Mouse (Mus musculus) Patski (cell line): ENCODE results near the gene Tas1r3. TPM values are rescaled to one million over a fixed set of nuclear protein-coding genes. Genes with fewer than 3 reads are reported as not detected.
A peak's percentile ranks its signal among the peaks of the same experiment; 100 is the strongest.

Source experiments
- ATAC-seq: fragments of 100-300 bp; one replicate; pipeline ENCODE4 v1.8.0; 2021
- CTCF ChIA-PET: fragments of 350-600 bp; sonication (Branson Sonifier 250); formaldehyde crosslinking; loops from one replicate; lab custom pipeline; 2022; ENCODE audit warnings: inconsistent platforms; lab: Charles Lee
- POLR2A ChIA-PET: fragments of 350-600 bp; sonication (Branson Sonifier 250); formaldehyde crosslinking; loops from one replicate; lab custom pipeline; 2022; ENCODE audit warnings: antibody characterized with exemption, inconsistent platforms; lab: Charles Lee
- DNase-seq: peaks from one replicate; pipeline ENCODE4 v3.0.0-alpha.2; 2011; ENCODE audit warnings: low read depth, low spot score
- H3K27me3 ChIP-seq: fragments of 371-371 bp; one replicate; pipeline ENCODE4 v1.5.1; 2021
- CTCF ChIP-seq: fragments of 100-300 bp; IDR thresholded peaks from one replicate; pipeline ENCODE4 v1.5.1; 2021
- in situ Hi-C: fragments of 300-500 bp; cut with MboI; formaldehyde crosslinking; loops from 3 replicates; pipeline ENCODE4 v1.11.1; 2018; ENCODE audit warnings: low pct_unique_long_range_greater_than_20kb, mixed read lengths
- polyA plus RNA-seq: library from polyadenylated mRNA; unstranded; gene quantifications from one replicate; pipeline ENCODE4 v1.2.3, GENCODE M21; 2021

The Tas1r3 gene
- polyA plus RNA-seq, 1 experiment from 2014 or later, result 1.2 TPM

DNA sequence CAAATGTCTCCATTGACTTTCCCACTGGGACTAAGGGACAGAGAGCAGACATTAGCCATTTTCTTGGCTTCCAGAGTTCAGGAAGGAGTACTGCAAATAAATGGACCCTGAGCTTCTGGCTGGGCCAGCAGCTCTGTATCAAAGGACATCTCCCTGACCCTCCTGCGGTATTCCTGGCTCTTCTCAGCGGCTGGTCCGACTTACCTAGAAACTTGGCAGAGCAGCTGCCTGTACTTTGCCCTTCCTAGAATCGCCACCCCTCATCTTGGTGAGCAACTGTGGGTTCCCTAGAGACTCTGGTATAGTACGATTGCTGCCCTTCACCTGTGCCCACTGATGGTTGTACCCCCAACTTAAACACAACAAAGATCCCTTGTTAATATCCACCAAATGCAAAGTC, 19.9 kb downstream of the Tas1r3 start:
- no peaks in the 10 kb centered on the region for H3K27me3 ChIP-seq
- no peak for ATAC-seq
- in situ Hi-C loops, result no loop called here
- CTCF ChIA-PET, result no interaction called here
- no peak for DNase-seq
- no peak for TF ChIP-seq CTCF
- POLR2A ChIA-PET, result interaction anchor here (0.5 kb wide), 1 partner anchor 41 kb away, joined by 3 read pairs; the partner anchor contains the start of gene Mrpl20

- ChIA-PET POLR2A (no interaction called here), CTCF (no interaction called here)
- DNase-seq, result no peak
- no peak for TF ChIP-seq CTCF
- no peaks in the 10 kb centered on the region for H3K27me3 ChIP-seq
- ATAC-seq, result no peak
- in situ Hi-C loops, result no loop called here
Observed at GRCm38 (mm10) chr4:155841651-155842270, 21.4 kb downstream of the Tas1r3 start.

GRCm38 (mm10) chr4:155841003-155841454, 22.1 kb downstream of the Tas1r3 start:
- ChIA-PET POLR2A (interaction anchor here (0.6 kb wide), 1 partner anchor 104 kb away, joined by 3 read pairs; no protein-coding TSS in a partner anchor), CTCF (no interaction called here)
- ATAC-seq (no peak), DNase-seq (no peak)
- TF ChIP-seq CTCF, result no peak
- in situ Hi-C loops, result no loop called here
- no peaks in the 10 kb centered on the region for H3K27me3 ChIP-seq

DNA sequence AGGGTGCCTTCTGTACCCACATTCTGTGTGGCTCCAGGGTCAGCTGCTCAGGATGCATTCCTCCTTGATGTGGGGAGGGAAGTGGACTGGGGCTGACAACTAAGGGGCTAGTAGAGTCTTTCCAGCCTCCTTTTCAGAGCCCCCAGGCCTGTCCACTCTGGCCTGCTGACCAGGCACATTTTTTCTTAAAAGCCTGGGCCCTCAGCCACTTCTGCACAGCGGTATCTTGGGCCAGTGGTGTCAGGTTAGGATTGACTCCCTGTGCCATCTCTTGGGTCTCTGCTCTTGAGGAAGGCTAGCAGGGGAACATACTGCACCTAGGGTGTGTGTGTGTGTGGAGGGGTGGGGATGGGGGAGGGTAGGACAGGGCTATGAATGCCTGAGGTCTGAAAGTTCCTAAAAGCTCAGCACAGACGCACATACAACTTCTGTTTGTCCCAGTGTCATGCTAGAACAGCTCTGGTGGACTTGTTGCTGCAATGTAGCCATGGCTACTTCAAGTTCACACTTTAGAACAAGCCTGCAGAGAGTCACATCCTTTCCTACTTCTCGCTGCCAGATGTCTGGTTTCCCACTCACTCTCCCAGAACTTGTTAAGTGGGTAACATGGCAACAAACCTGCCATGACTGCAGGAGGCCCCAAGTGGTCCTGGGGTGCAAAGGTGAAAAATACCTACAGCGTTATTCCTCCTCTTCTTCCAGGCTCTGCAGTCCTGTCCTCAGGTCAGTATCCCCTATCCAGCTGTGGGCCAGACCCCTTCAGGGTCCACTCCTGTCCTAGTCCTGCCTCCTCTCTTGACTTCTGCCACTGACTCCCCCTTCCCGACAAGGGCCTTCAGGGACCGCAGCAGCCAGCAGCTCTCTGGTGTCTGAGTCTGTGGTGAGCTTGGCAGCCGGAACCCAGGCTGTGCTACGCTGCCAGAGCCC, 22.8 kb downstream of the Tas1r3 start:
- DNase-seq (no peak), ATAC-seq (no peak)
- POLR2A ChIA-PET, result interaction anchor here (0.6 kb wide), 1 partner anchor 105 kb away, joined by 3 read pairs; no protein-coding TSS in a partner anchor
- in situ Hi-C loops, result no loop called here
- no peak for TF ChIP-seq CTCF
- CTCF ChIA-PET, result no interaction called here
- H3K27me3 ChIP-seq, result no peaks in the 10 kb centered on the region

GRCm38 (mm10) chr4:155839483-155839910, 23.7 kb downstream of the Tas1r3 start, which contains the start of gene Mxra8:
TSS of gene Mxra8 (plus strand) at chr4:155839680.
- DNase-seq (no peak), ATAC-seq (no peak)
- CTCF ChIA-PET, result no interaction called here
- TF ChIP-seq CTCF, result no peak
- H3K27me3 ChIP-seq, result no peaks in the 10 kb centered on the region
- in situ Hi-C loops, result no loop called here
- POLR2A ChIA-PET, result interaction anchor here (1.4 kb wide), 1 partner anchor 9 kb away, joined by 4 read pairs; no protein-coding TSS in a partner anchor

GRCm38 (mm10) chr4:155838187-155839153, 24.7 kb downstream of the Tas1r3 start:
- ChIA-PET POLR2A (interaction anchor here (1.4 kb wide), 1 partner anchor 10 kb away, joined by 4 read pairs; no protein-coding TSS in a partner anchor), CTCF (no interaction called here)
- DNase-seq, result no peak
- ATAC-seq, result no peak
- in situ Hi-C loops, result no loop called here
- H3K27me3 ChIP-seq, result no peaks in the 10 kb centered on the region
- no peak for TF ChIP-seq CTCF

- in situ Hi-C loops, result no loop called here
- ChIA-PET POLR2A (no interaction called here), CTCF (no interaction called here)
- H3K27me3 ChIP-seq, result no peaks in the 10 kb centered on the region
- DNase-seq (peak; percentile 80), ATAC-seq (peak; percentile 72)
- no peak for TF ChIP-seq CTCF
Observed at GRCm38 (mm10) chr4:155837404-155838010, 25.7 kb downstream of the Tas1r3 start.

- ChIA-PET CTCF (interaction anchor here (0.9 to 2.3 kb wide), 10 partner anchors 10 to 67 kb away, joined by 3 to 22 read pairs (median 4); partner anchors contain the start of gene Dvl1), POLR2A (interaction anchor here (1.1 to 1.3 kb wide), 2 partner anchors 15 to 22 kb away, joined by 3 to 6 read pairs; no protein-coding TSS in a partner anchor)
- ATAC-seq (no peak), DNase-seq (no peak)
- H3K27me3 ChIP-seq, result no peaks in the 10 kb centered on the region
- peak; percentile 80 for TF ChIP-seq CTCF
- in situ Hi-C loops, result loop anchor here (5.0 kb wide), 2 partner anchors 33 to 58 kb away; partner anchors contain the start of genes Acap3, Cptp, Ints11 and Pusl1
Observed at GRCm38 (mm10) chr4:155833836-155834235, 29.3 kb downstream of the Tas1r3 start.

DNA sequence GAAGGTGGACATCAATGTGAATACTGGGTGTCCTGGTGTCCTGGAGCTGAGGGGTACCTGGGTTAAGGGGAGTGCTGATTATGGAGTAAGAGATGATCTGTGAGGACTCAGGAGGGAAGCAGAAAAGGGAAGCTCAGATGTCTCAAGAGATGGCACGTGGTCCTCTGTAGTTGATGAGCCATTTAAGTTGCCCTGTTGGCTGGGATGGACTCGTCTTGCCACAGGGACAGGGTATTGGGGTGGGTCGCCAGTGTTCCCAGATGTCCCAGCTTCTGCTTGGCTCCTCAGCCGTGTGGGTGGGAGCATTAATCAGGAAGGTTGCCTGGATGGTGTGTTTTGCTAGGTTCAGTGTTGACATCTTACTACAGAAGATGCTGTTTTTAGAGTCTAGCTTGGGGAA, 29.9 kb downstream of the Tas1r3 start:
- H3K27me3 ChIP-seq, result no peaks in the 10 kb centered on the region
- DNase-seq (no peak), ATAC-seq (no peak)
- ChIA-PET CTCF (interaction anchor here (0.9 to 2.3 kb wide), 8 partner anchors 9 to 66 kb away, joined by 3 to 22 read pairs (median 6); partner anchors contain the start of gene Dvl1), POLR2A (interaction anchor here (1.1 to 1.9 kb wide), 3 partner anchors 16 to 30 kb away, joined by 3 to 6 read pairs (median 4); partner anchors contain the start of gene Tas1r3)
- TF ChIP-seq CTCF, result no peak
- in situ Hi-C loops, result loop anchor here (5.0 kb wide), 2 partner anchors 34 to 59 kb away; partner anchors contain the start of genes Acap3, Cptp, Ints11 and Pusl1
